Mouse (Mus musculus) midbrain, embryonic 12.5 days (tissue): ENCODE results near the gene Zfp213. TPM values are rescaled to one million over a fixed set of nuclear protein-coding genes. Genes with fewer than 3 reads are reported as not detected.
A peak's percentile ranks its signal among the peaks of the same experiment; 100 is the strongest.

Experiments used
- ATAC-seq: fragments of 200-750 bp; cut with Nextera tagmentation; 2 replicates; pipeline ENCODE4 v1.8.0; 2017; ENCODE audit warnings: low read depth, moderate TSS enrichment, moderate library complexity; ENCODE audit not compliant: low FRiP score
- H3K27ac ChIP-seq: fragments of 300-500 bp; sonication (generic); replicated peaks from 2 replicates; pipeline ENCODE4 v1.5.1; 2016; ENCODE audit warnings: mild to moderate bottlenecking
- H3K27me3 ChIP-seq: fragments of 300-500 bp; sonication (generic); 2 replicates; pipeline ENCODE4 v1.6.1; 2016; ENCODE audit warnings: mild to moderate bottlenecking
- H3K36me3 ChIP-seq: fragments of 300-500 bp; sonication (generic); 2 replicates; pipeline ENCODE4 v1.6.1; 2016
- H3K4me1 ChIP-seq: fragments of 300-500 bp; sonication (generic); 2 replicates; pipeline ENCODE4 v1.6.1; 2016
- H3K4me2 ChIP-seq: fragments of 300-500 bp; sonication (generic); replicated peaks from 2 replicates; pipeline ENCODE4 v1.6.1; 2016; ENCODE audit warnings: mild to moderate bottlenecking, moderate library complexity
- H3K4me3 ChIP-seq: fragments of 300-500 bp; sonication (generic); 2 replicates; pipeline ENCODE4 v1.5.1; 2016; ENCODE audit warnings: mild to moderate bottlenecking
- H3K9ac ChIP-seq: fragments of 300-500 bp; sonication (generic); replicated peaks from 2 replicates; pipeline ENCODE4 v1.6.1; 2016; ENCODE audit warnings: mild to moderate bottlenecking, moderate library complexity
- H3K9me3 ChIP-seq: fragments of 300-500 bp; sonication (generic); 2 replicates; pipeline ENCODE4 v1.6.1; 2016; ENCODE audit warnings: mild to moderate bottlenecking
- WGBS: fragments of 180-500 bp; shearing (Covaris S2); methylation state at CpG from one replicate; pipeline ENCODE4 v1.1.7; 2016; 5-methylcytosine and 5-hydroxymethylcytosine counted together
- polyA plus RNA-seq: library from polyadenylated mRNA; unstranded; fragments of >200 nt; fragmentation: Nextera tagmentation; extraction: Ambion mirVana; gene quantifications from 2 replicates; pipeline ENCODE4 v1.2.1, GENCODE M21; 2016

Zfp213 gene
- polyA plus RNA-seq, 1 experiment from 2014 or later: 21.8 TPM

- Histone ChIP-seq H3K9me3 (no peaks in the 10 kb centered on the region), H3K4me1 (peaks cover 4% of the 10 kb centered on the region), H3K36me3 (peaks cover 26% of the 10 kb centered on the region), H3K27ac (no peak overlapping the region), H3K4me2 (no peak overlapping the region), H3K9ac (no peak overlapping the region), H3K4me3 (no peak overlapping the region), H3K27me3 (no peaks in the 10 kb centered on the region)
- 50% methylated on average over 6 of the region's 6 CpGs for WGBS
- no peak for ATAC-seq
Observed at GRCm38 (mm10) chr17:23570017-23570416, 6.0 kb upstream of the Zfp213 start.

GRCm38 (mm10) chr17:23568370-23568769 is 4.3 kb upstream of the Zfp213 start:
- H3K4me1 ChIP-seq: peaks cover 9% of the 10 kb centered on the region
- no peak overlapping the region for H3K4me3 ChIP-seq
- H3K9ac ChIP-seq: no peak overlapping the region
- WGBS: 31% methylated on average over 5 of the region's 5 CpGs
- ATAC-seq: no peak
- H3K27ac ChIP-seq: no peak overlapping the region
- no peaks in the 10 kb centered on the region for H3K27me3 ChIP-seq
- H3K4me2 ChIP-seq: no peak overlapping the region
- H3K36me3 ChIP-seq: peaks cover 10% of the 10 kb centered on the region
- no peaks in the 10 kb centered on the region for H3K9me3 ChIP-seq

GRCm38 (mm10) chr17:23566787-23567186 is 2.7 kb upstream of the Zfp213 start:
- Histone ChIP-seq H3K9ac (no peak overlapping the region), H3K4me3 (no peak overlapping the region), H3K4me1 (peaks cover 16% of the 10 kb centered on the region), H3K4me2 (no peak overlapping the region), H3K36me3 (no peaks in the 10 kb centered on the region), H3K9me3 (no peaks in the 10 kb centered on the region), H3K27ac (no peak overlapping the region), H3K27me3 (no peaks in the 10 kb centered on the region)
- WGBS: 57% methylated on average over 5 of the region's 5 CpGs
- no peak for ATAC-seq

GRCm38 (mm10) chr17:23564368-23564715 is 304 bp upstream of the Zfp213 start:
- H3K4me1 ChIP-seq: peaks cover 16% of the 10 kb centered on the region
- ATAC-seq: peak; percentile 86
- no peaks in the 10 kb centered on the region for H3K9me3 ChIP-seq
- peak overlapping the region; percentile 72 for H3K4me2 ChIP-seq
- under 1% methylated on average over 8 of the region's 8 CpGs for WGBS
- peaks cover 21% of the 10 kb centered on the region for H3K36me3 ChIP-seq
- peak overlapping the region; percentile 87 for H3K9ac ChIP-seq
- H3K27me3 ChIP-seq: no peaks in the 10 kb centered on the region
- H3K4me3 ChIP-seq: peak overlapping the region; percentile 83
- peak overlapping the region; percentile 94 for H3K27ac ChIP-seq

- WGBS: 55% methylated on average over 11 of the region's 11 CpGs
- no peak overlapping the region for H3K4me2 ChIP-seq
- peaks cover 66% of the 10 kb centered on the region for H3K36me3 ChIP-seq
- no peak overlapping the region for H3K4me3 ChIP-seq
- peaks cover 9% of the 10 kb centered on the region for H3K4me1 ChIP-seq
- H3K27ac ChIP-seq: no peak overlapping the region
- H3K27me3 ChIP-seq: no peaks in the 10 kb centered on the region
- no peak overlapping the region for H3K9ac ChIP-seq
- no peak for ATAC-seq
- H3K9me3 ChIP-seq: no peaks in the 10 kb centered on the region
Observed at GRCm38 (mm10) chr17:23559767-23560166, 4.3 kb downstream of the Zfp213 start.

GRCm38 (mm10) chr17:23555243-23555916 is 8.7 kb downstream of the Zfp213 start:
- Histone ChIP-seq H3K27me3 (peaks cover 6% of the 10 kb centered on the region), H3K27ac (no peak overlapping the region), H3K4me3 (no peak overlapping the region), H3K9ac (no peak overlapping the region), H3K36me3 (peaks cover 57% of the 10 kb centered on the region), H3K9me3 (no peaks in the 10 kb centered on the region), H3K4me2 (no peak overlapping the region), H3K4me1 (no peaks in the 10 kb centered on the region)
- WGBS: 84% methylated on average over 7 of the region's 7 CpGs
- ATAC-seq: no peak

GRCm38 (mm10) chr17:23554321-23554720 is 9.7 kb downstream of the Zfp213 start:
- Histone ChIP-seq H3K27me3 (peaks cover 6% of the 10 kb centered on the region), H3K4me1 (peaks cover 6% of the 10 kb centered on the region; the same call in 1 of the 2 replicates), H3K27ac (no peak overlapping the region), H3K4me2 (no peak overlapping the region), H3K9ac (no peak overlapping the region), H3K9me3 (no peaks in the 10 kb centered on the region), H3K36me3 (peaks cover 46% of the 10 kb centered on the region), H3K4me3 (no peak overlapping the region)
- ATAC-seq: no peak

- Histone ChIP-seq H3K9me3 (no peaks in the 10 kb centered on the region), H3K4me2 (no peak overlapping the region), H3K27me3 (peaks cover 6% of the 10 kb centered on the region), H3K27ac (no peak overlapping the region), H3K9ac (no peak overlapping the region), H3K4me1 (peaks cover 7% of the 10 kb centered on the region; the same call in 1 of the 2 replicates), H3K36me3 (peaks cover 40% of the 10 kb centered on the region), H3K4me3 (no peak overlapping the region)
- no peak for ATAC-seq
- 77% methylated on average over 1 of the region's 1 CpGs for WGBS
Observed at GRCm38 (mm10) chr17:23553634-23554120, 10.4 kb downstream of the Zfp213 start.

GRCm38 (mm10) chr17:23552896-23553633 is 11.0 kb downstream of the Zfp213 start:
- no peak overlapping the region for H3K9ac ChIP-seq
- peaks cover 6% of the 10 kb centered on the region for H3K27me3 ChIP-seq
- H3K4me2 ChIP-seq: no peak overlapping the region
- H3K4me3 ChIP-seq: 0 out of 2 replicates have a peak overlapping the region, but pooled peaks have one; percentile 3
- H3K9me3 ChIP-seq: no peaks in the 10 kb centered on the region
- ATAC-seq: no peak
- 85% methylated on average over 8 of the region's 8 CpGs for WGBS
- H3K4me1 ChIP-seq: peaks cover 7% of the 10 kb centered on the region; the same call in 1 of the 2 replicates
- H3K27ac ChIP-seq: no peak overlapping the region
- peaks cover 34% of the 10 kb centered on the region for H3K36me3 ChIP-seq

- no peak for ATAC-seq
- Histone ChIP-seq H3K9me3 (no peaks in the 10 kb centered on the region), H3K4me1 (peaks cover 7% of the 10 kb centered on the region; the same call in 1 of the 2 replicates), H3K4me3 (no peak overlapping the region), H3K4me2 (no peak overlapping the region), H3K27ac (no peak overlapping the region), H3K36me3 (peaks cover 23% of the 10 kb centered on the region), H3K9ac (no peak overlapping the region), H3K27me3 (peaks cover 6% of the 10 kb centered on the region)
- WGBS: 72% methylated on average over 5 of the region's 5 CpGs
Observed at GRCm38 (mm10) chr17:23551963-23552362, 12.1 kb downstream of the Zfp213 start.

GRCm38 (mm10) chr17:23551416-23551815 is 12.6 kb downstream of the Zfp213 start:
- H3K27ac ChIP-seq: peak overlapping the region; percentile 65; the same call in 1 of the 2 replicates
- ATAC-seq: no peak

GRCm38 (mm10) chr17:23550856-23551255 is 13.2 kb downstream of the Zfp213 start:
- 0% methylated on average over 15 of the region's 15 CpGs for WGBS

More at GRCm38 (mm10) chr17:23551416-23551815, 12.6 kb downstream of the Zfp213 start:
- no peaks in the 10 kb centered on the region for H3K9me3 ChIP-seq
- H3K36me3 ChIP-seq: peaks cover 17% of the 10 kb centered on the region
- H3K27me3 ChIP-seq: peaks cover 6% of the 10 kb centered on the region
- peak overlapping the region; percentile 61 for H3K4me2 ChIP-seq
- peak overlapping the region; percentile 59; the same call in 1 of the 2 replicates for H3K9ac ChIP-seq
- peak overlapping the region; percentile 59 for H3K4me3 ChIP-seq
- H3K4me1 ChIP-seq: peaks cover 7% of the 10 kb centered on the region; the same call in 1 of the 2 replicates

More at GRCm38 (mm10) chr17:23550856-23551255, 13.2 kb downstream of the Zfp213 start:
- H3K36me3 ChIP-seq: peaks cover 12% of the 10 kb centered on the region
- H3K4me3 ChIP-seq: peak overlapping the region; percentile 59
- H3K9me3 ChIP-seq: no peaks in the 10 kb centered on the region
- ATAC-seq: peak; percentile 17
- peak overlapping the region; percentile 59 for H3K9ac ChIP-seq
- peak overlapping the region; percentile 61 for H3K4me2 ChIP-seq
- peaks cover 6% of the 10 kb centered on the region for H3K27me3 ChIP-seq
- peaks cover 7% of the 10 kb centered on the region; the same call in 1 of the 2 replicates for H3K4me1 ChIP-seq
- peak overlapping the region; percentile 65 for H3K27ac ChIP-seq
